ENCODE assay signal across 19 mouse cellular contexts in the genomic region with DNA sequence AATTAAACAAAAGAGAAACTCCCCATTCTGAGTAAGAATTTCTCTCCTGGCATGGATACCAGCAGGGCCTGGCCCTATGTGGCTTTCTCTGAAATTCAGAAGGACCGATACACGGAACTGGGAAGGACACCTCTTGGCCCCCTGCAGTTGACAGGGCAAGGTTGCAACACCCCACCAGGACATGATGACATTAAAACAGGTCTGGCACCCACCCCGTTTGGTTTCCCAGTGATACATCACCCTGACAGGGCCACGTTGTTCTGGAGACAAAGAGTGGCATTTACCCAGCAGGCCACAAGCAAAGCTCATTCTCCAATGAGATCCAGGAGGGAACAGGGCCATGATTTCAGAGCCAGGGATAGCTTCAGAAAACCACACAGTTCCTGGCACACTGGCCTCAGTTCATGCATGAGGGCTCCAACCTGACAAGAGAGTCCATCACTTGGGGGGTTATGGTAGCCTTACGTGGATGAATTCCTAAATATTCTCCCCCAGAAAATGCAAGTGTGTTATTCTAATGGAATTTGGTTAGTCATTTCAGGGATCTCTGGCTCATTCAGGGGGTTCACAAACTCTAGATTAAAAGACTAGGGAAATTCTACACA. TPM values are rescaled to one million over a fixed set of nuclear protein-coding genes. Genes with fewer than 3 reads are reported as not detected.
"Had no signal": no experiment of that assay in that cellular context is flagged by ENCODE, and none has a peak within 500 bp of the region (broad histone marks: within the 10 kb centered on the region; RNA-seq: fewer than 3 reads in every experiment).

No protein-coding gene starts in this region.

- H3K27me3 ChIP-seq: limb, embryonic 12.5 days; liver, embryonic 13.5 days; lung, embryonic 15.5 days; midbrain, embryonic 15.5 days had no signal

- H3K36me3 ChIP-seq: limb, embryonic 12.5 days; liver, embryonic 13.5 days; lung, embryonic 15.5 days; midbrain, embryonic 15.5 days had no signal

- DNase-seq: kidney, adult 8-10 months; kidney, postnatal 36 days; liver; liver, embryonic 13.5 days; liver, postnatal 0 days; lung, postnatal 14 days; right cerebral cortex, postnatal 25 days; thymus, postnatal 36 days had no signal

- H3K9me3 ChIP-seq: limb, embryonic 12.5 days; liver, embryonic 13.5 days; lung, embryonic 15.5 days; megakaryocyte, embryonic 14.5 days; midbrain, embryonic 15.5 days had no signal

- H3K4me2 ChIP-seq: limb, embryonic 12.5 days; liver, embryonic 13.5 days; lung, embryonic 15.5 days; midbrain, embryonic 11.5 days; midbrain, embryonic 15.5 days had no signal

- H3K27ac ChIP-seq: kidney, postnatal 0 days; limb, embryonic 12.5 days; liver, embryonic 13.5 days; lung, embryonic 15.5 days; macrophage; midbrain, embryonic 15.5 days had no signal

- ATAC-seq: liver, postnatal 0 days; midbrain, embryonic 15.5 days had no signal

- H3K4me1 ChIP-seq: limb, embryonic 12.5 days; liver, embryonic 13.5 days; lung, embryonic 15.5 days; megakaryocyte, embryonic 14.5 days; midbrain, embryonic 15.5 days had no signal

- H3K4me3 ChIP-seq: limb, embryonic 12.5 days; liver, embryonic 13.5 days; lung, embryonic 15.5 days; megakaryocyte, embryonic 14.5 days; midbrain, embryonic 15.5 days had no signal

- H3K9ac ChIP-seq: limb, embryonic 12.5 days; liver, embryonic 13.5 days; liver, postnatal 0 days; lung, embryonic 15.5 days; midbrain, embryonic 15.5 days had no signal

RNA-seq across cellular contexts. Expression of a gene that starts 32.4 kb away (rescaled TPM):
- total RNA-seq: layer of hippocampus, adult 8-10 months; layer of hippocampus, postnatal 25 days; left cerebral cortex, adult 8-10 months had no signal
- polyA plus RNA-seq: midbrain, embryonic 11.5 days; neural tube, embryonic 14.5 days had no signal
